Mouse (Mus musculus) liver, embryonic 14.5 days (tissue): Measurements from ENCODE around the gene Cap2.

Experiments
- CTCF ChIP-seq: IDR thresholded peaks from 2 replicates; pipeline ENCODE4 v1.5.1; 2016; ENCODE audit warnings: antibody characterized with exemption, low read depth, control low read depth
- EP300 ChIP-seq: IDR thresholded peaks from 2 replicates; pipeline ENCODE4 v1.6.1; 2016; ENCODE audit warnings: antibody characterized with exemption, low read depth

DNA sequence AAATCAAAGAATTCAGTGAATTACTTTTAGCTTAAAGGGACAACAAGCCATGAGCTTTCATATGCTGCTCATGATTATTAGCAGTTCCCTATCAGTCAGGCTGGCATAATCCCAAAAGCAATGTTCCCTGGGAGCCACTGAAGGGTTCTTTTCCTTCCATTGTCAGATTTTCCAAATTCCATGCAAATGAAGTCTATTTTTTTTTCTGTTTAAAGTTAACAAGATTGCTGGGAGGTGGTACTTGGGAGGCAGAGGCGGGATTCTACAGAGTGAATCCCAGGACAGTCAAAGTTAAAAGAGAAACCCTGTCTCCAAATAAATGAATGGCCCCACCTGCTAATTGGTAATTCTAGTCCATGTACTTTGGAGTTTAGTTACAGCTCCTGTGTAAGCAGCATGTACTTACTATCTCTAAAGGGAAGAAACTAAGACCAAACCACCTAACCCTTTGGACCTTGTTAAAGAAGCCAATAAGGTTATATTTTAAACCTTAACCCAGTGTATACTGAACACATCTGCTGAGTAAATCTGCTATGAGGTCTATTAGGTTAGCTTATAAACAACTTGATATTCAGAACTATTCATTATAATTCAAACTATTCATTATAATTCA, 193.8 kb downstream of the Cap2 start:
- TF ChIP-seq CTCF (no peak), EP300 (no peak)
